Mouse (Mus musculus) liver (tissue): ENCODE data around the gene Gm1604a.
"Not testable (repeated sequence)": the region's sequence is repeated elsewhere in the genome, so short reads cannot be mapped to it uniquely, and the experiment has no call there.

Source experiments
- DNase-seq: peaks from one replicate; pipeline ENCODE4 v3.0.0-alpha.2; 2020; ENCODE audit warnings: mixed read lengths

The Gm1604a gene

GRCm38 (mm10) chr17:7025257-7025656 lies at the start of gene Gm1604a:
Gene Gm1604a (plus strand): TSS chr17:7025568.
- DNase-seq: not testable (repeated sequence)

- peak; percentile 27 for DNase-seq
Observed at GRCm38 (mm10) chr17:6978287-6979248, 46.8 kb upstream of the Gm1604a start, which contains the start of gene Gm49721. Gene Gm49721 (plus strand): TSS chr17:6978904.

GRCm38 (mm10) chr17:6979380-6979779 lies 46.0 kb upstream of the Gm1604a start:
- not testable (repeated sequence) for DNase-seq

GRCm38 (mm10) chr17:6980144-6980543 lies 45.2 kb upstream of the Gm1604a start:
- DNase-seq: not testable (repeated sequence)

GRCm38 (mm10) chr17:6986118-6986517 lies 39.2 kb upstream of the Gm1604a start:
- not testable (repeated sequence) for DNase-seq

DNA sequence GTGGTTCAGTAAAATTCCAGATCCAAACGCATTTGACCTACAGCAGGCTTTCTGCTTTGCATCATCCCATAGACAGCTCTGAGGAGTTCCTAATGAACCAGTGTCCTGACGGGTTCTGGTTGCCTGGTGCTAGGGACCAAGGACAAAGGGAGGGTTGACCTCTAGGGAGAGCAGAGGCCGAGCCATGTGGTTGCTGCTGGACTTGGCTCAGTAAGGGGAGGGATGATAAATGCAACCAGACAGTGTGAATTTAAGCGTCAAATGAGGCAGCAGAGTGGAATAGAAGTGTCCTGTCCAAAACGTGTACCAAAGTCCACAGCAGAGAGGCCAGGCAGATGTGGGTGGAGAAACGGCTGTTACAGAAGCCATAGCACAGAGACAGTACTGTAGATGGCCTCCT lies 29.9 kb upstream of the Gm1604a start:
- not testable (repeated sequence) for DNase-seq

DNA sequence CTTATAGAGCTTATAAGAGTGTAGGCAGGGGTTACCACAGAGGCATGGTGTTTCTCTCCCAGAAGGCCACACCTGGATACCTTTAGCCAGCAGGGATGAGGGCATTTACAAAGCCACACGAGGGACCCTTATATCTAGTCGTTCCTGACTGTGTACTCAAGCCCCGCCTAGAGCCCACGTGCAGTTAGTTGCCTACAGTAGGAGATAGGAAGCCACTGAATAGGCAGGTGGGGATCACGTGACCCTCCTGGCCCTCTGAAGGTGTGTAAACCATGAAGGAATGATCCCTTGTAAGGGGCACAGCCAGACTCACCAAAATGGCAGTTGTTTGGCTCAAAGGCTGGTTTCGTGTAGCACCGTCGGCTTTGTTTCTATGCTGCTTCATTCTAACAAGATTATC lies 28.5 kb upstream of the Gm1604a start:
- DNase-seq: not testable (repeated sequence)

DNA sequence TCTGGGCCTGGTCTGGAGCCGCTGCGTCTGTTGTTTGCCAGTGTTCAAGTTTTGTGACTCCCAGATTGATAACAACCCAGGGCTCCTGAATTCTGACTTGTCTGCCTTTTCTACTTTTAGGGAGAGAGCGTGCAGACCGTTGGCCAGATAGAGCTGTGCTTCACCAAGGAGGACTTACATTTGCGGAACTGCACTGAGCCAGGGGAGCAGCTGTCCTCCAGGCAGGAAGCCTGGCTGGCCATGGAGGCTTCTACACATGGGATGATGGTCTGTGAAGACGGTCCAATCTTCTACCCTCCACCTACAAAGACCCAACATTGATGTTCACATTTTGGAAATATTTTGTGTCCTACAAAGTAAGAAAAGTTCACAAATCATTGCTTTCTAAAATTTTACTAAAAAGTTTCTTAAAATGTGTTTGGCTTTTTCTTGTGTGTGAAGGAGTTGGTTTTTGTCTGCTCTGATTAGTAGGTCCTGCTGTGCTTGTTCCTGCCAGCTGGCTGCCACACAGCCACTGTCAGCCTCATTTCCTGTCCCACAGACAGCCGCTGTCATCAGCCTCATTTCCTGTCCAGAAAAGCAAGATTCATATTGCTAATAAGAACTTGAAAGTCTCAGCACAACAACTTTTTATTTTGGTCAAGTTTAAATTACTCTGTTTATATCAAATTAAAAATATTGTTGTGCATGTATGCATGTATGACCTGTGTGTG lies 27.4 kb upstream of the Gm1604a start:
- DNase-seq: not testable (repeated sequence)

GRCm38 (mm10) chr17:7001790-7002585 lies 23.4 kb upstream of the Gm1604a start:
- not testable (repeated sequence) for DNase-seq

- not testable (repeated sequence) for DNase-seq
Observed at GRCm38 (mm10) chr17:7003392-7003791, 22.0 kb upstream of the Gm1604a start.

GRCm38 (mm10) chr17:7005646-7006045 lies 19.7 kb upstream of the Gm1604a start:
- not testable (repeated sequence) for DNase-seq

DNA sequence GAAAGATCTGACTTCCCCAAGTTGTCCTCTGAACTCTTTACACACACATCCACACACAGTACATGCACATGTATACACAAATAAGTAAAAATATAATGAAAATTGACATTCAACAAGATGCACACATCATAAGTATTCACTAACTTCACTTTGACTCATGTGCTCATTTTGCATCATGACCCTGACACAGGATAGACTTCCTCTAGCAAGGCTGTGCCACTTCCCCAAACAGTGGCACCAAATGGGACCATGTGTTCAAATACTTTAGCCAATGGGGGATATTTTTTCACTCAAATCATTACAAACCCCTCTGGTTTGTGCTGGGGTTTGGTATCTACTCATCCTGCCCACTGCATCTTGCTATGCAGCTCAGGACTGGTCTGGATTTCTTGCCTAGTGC lies 16.5 kb upstream of the Gm1604a start:
- DNase-seq: not testable (repeated sequence)

GRCm38 (mm10) chr17:7009440-7009839 lies 15.9 kb upstream of the Gm1604a start:
- not testable (repeated sequence) for DNase-seq

DNA sequence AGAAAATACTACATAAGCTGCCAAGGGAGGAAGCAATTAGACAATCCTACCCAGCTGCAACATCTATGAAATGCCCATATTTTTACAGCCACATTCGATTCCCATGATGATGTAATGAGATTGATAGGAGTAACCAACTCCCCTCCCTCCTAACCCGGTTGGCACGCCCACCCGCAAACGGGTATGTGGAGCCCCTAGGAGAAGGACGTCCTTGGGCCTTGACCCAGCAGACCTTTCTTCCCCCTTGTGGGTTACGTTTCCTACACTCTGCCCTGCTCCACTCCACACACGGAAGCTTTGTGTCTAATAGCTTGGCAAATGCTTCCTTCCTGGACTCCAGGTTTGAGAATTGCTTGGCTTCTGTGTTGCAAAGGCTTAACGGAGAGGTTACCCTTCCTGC lies 15.5 kb upstream of the Gm1604a start:
- DNase-seq: not testable (repeated sequence)

DNA sequence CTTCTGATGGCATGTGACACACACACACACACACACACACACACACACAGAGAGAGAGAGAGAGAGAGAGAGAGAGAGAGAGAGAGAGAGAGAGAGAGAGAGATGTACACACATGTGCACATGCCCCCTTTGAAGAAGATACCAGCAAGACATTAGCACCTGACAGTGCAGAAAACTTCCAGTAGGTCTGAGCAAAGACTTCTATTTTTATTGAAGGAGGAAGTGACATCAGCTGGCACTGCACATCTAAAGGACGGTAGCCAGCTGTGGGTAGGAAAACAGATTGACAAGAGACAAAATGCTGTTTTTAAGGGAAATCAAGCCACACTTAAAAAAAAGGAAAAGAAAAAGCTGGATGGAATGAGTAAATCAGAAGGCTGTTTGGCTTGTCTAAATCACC lies 11.2 kb upstream of the Gm1604a start:
- not testable (repeated sequence) for DNase-seq

DNA sequence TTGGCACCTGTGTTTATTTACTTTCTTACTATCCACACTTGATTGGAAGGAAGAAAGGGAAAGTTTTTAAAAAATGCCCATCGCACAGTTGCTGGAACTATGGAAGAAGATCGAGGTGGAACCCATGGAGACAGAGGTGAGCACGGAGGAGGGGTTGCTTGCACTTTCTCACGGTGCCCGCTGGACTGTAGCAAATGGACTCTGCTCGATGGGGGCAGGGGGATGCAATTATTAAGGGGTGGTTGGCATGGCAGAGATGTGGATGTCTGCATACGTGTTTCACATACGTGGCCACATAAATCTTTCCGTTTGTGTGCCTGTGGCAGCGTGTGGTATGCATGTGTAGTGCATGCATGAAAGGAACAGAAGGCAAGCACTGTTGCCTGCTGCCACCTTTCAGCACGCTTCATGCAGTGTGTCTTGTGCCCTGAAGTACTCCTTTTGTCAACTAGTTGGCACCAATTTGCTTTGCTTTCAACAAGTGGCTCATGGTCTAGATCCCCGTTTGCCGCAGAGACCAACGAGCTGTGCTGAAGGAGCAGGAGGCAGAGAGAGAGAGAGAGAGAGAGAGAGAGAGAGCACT lies 487 bp downstream of the Gm1604a start:
- DNase-seq: not testable (repeated sequence)

DNA sequence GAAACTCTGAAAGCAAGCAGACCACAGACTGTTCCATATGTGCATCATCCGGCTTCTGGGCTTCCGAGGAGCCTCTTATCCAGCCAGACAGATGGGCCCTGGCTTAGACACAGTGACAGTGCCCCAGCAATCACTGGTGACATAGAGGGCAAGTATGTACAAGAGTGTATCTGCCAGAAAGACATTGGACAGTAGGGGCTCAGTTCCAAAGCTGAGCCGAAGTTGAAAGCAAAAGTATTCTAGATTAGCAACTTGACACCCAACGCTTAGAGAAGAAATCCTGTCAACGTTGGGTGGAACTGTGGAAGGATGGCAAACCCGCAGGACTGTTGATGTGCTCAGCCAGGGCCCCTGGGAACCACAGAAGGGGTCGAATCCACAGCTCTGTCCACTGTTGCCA lies 4.8 kb downstream of the Gm1604a start:
- DNase-seq: not testable (repeated sequence)

DNA sequence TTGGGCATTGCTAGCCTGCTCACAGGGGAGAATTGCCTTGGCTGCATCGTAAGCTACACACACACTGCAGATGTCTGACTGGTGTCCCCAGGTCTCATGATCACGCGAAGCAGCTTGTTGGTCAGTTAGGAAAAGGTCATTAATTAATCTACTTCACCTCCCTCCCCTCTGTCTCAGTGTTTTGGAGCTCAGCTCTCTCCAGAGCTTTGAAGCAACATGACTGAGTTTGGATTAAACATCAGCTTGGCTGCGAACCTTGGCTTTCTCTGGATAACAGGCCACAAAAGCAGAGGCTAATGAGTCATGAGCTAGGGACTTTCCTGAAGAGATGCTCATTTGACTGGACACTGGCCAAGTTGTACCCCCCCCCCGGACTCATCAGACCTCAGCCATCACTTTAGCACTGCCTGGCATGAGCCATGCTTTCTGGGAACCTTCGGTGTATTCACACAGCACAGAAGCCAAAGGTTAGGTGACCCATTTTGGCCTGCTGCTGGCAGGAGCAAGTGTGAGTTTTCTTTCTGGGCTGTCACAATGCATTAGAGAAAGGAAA lies 5.3 kb downstream of the Gm1604a start:
- not testable (repeated sequence) for DNase-seq

- DNase-seq: not testable (repeated sequence)
Observed at GRCm38 (mm10) chr17:7033192-7034166, 8.1 kb downstream of the Gm1604a start.

DNA sequence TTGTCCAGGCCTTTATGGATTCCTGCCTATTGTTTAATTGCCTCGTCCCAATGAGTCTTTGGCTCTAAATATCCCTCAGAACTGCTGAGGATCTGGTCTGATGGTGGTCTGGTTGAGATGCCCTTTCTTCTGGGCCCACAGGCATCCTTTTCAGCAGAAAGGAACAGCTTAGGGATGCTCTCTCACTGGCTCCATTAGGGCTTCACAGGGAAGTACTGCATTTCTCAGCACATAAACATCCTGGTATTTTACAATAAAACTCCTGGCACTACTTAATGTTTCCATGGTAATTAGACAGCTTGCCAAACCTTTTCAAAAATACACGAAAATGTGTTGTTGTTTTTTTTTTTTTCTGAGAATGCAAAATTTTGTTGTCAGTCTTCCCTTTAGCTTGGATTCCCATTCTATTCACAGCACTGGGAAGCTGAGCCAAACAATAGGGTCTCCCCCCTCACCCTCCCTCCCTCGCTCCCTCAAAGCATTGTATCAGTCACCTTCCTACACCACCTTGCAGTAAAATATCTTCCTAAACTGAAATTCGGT lies 43.7 kb downstream of the Gm1604a start:
- not testable (repeated sequence) for DNase-seq
